Mouse (Mus musculus): Measurements from ENCODE around the gene Ihh. TPM values are rescaled to one million over a fixed set of nuclear protein-coding genes. Genes with fewer than 3 reads are reported as not detected.

Ihh gene
- polyA plus RNA-seq, 1 experiment from 2014 or later, result 0.20 TPM

GRCm38 (mm10) chr1:74949666-74950050 is 1.8 kb downstream of the Ihh start:
- Histone ChIP-seq H3K4me1 (ENCODE audit: control insufficient read depth, insufficient read depth, low read length) (peaks cover 9% of the 10 kb centered on the region), H3K36me3 (ENCODE audit: control insufficient read depth, insufficient read depth, low read length) (no peaks in the 10 kb centered on the region), H3K27me3 (replicated peaks; ENCODE audit: control insufficient read depth, insufficient read depth, low read length) (peaks cover 89% of the 10 kb centered on the region), H3K4me2 (ENCODE audit: low read length) (no peak overlapping the region), H3K9ac (ENCODE audit: low read length) (no peak overlapping the region), H3K9me3 (replicated peaks; ENCODE audit: control insufficient read depth, low read length) (no peaks in the 10 kb centered on the region), H3K27ac (ENCODE audit: low read depth, low read length) (no peak overlapping the region), H3K4me3 (ENCODE audit: low read depth, low read length) (no peak overlapping the region)
- WGBS, result 3% methylated on average over 24 of the region's 24 CpGs
- ATAC-seq, result no peak
- no peak for DNase-seq (ENCODE audit: low spot score)

- Histone ChIP-seq H3K9ac (ENCODE audit: low read length) (no peak overlapping the region), H3K4me2 (ENCODE audit: low read length) (peak overlapping the region; percentile 40; the same call in 1 of the 2 replicates), H3K36me3 (ENCODE audit: control insufficient read depth, insufficient read depth, low read length) (no peaks in the 10 kb centered on the region), H3K4me1 (ENCODE audit: control insufficient read depth, insufficient read depth, low read length) (peaks cover 9% of the 10 kb centered on the region), H3K4me3 (ENCODE audit: low read depth, low read length) (no peak overlapping the region), H3K27me3 (replicated peaks; ENCODE audit: control insufficient read depth, insufficient read depth, low read length) (peaks cover 87% of the 10 kb centered on the region), H3K9me3 (replicated peaks; ENCODE audit: control insufficient read depth, low read length) (no peaks in the 10 kb centered on the region), H3K27ac (ENCODE audit: low read depth, low read length) (no peak overlapping the region)
- ATAC-seq (peak; percentile 60), DNase-seq (ENCODE audit: low spot score) (peak; percentile 61)
- WGBS, result 1% methylated on average over 20 of the region's 20 CpGs
Measured at GRCm38 (mm10) chr1:74948784-74949665, 2.4 kb downstream of the Ihh start.

GRCm38 (mm10) chr1:74947986-74948670 is 3.3 kb downstream of the Ihh start:
- peak overlapping the region; percentile 18 for H3K9ac ChIP-seq (ENCODE audit: low read length)
- no peaks in the 10 kb centered on the region for H3K36me3 ChIP-seq (ENCODE audit: control insufficient read depth, insufficient read depth, low read length)
- H3K4me2 ChIP-seq (ENCODE audit: low read length), result peak overlapping the region; percentile 40
- WGBS, result 1% methylated on average over 41 of the region's 41 CpGs
- DNase-seq (ENCODE audit: low spot score), result no peak
- H3K4me1 ChIP-seq (ENCODE audit: control insufficient read depth, insufficient read depth, low read length), result peaks cover 9% of the 10 kb centered on the region
- peaks cover 81% of the 10 kb centered on the region for H3K27me3 ChIP-seq (replicated peaks; ENCODE audit: control insufficient read depth, insufficient read depth, low read length)
- H3K4me3 ChIP-seq (ENCODE audit: low read depth, low read length), result peak overlapping the region; percentile 24
- H3K27ac ChIP-seq (ENCODE audit: low read depth, low read length), result no peak overlapping the region
- H3K9me3 ChIP-seq (replicated peaks; ENCODE audit: control insufficient read depth, low read length), result no peaks in the 10 kb centered on the region
- no peak for ATAC-seq

- DNase-seq (ENCODE audit: low spot score) (no peak), ATAC-seq (no peak)
- H3K27me3 ChIP-seq (replicated peaks; ENCODE audit: control insufficient read depth, insufficient read depth, low read length), result peaks cover 18% of the 10 kb centered on the region
- H3K4me2 ChIP-seq (ENCODE audit: low read length), result no peak overlapping the region
- H3K9ac ChIP-seq (ENCODE audit: low read length), result no peak overlapping the region
- no peaks in the 10 kb centered on the region for H3K4me1 ChIP-seq (ENCODE audit: control insufficient read depth, insufficient read depth, low read length)
- H3K9me3 ChIP-seq (replicated peaks; ENCODE audit: control insufficient read depth, low read length), result no peaks in the 10 kb centered on the region
- 59% methylated on average over 12 of the region's 12 CpGs for WGBS
- H3K36me3 ChIP-seq (ENCODE audit: control insufficient read depth, insufficient read depth, low read length), result no peaks in the 10 kb centered on the region
- no peak overlapping the region for H3K27ac ChIP-seq (ENCODE audit: low read depth, low read length)
- H3K4me3 ChIP-seq (ENCODE audit: low read depth, low read length), result no peak overlapping the region
Measured at GRCm38 (mm10) chr1:74941651-74942360, 9.7 kb downstream of the Ihh start.

- DNase-seq (ENCODE audit: low spot score) (no peak), ATAC-seq (no peak)
- no peak overlapping the region for H3K27ac ChIP-seq (ENCODE audit: low read depth, low read length)
- H3K4me3 ChIP-seq (ENCODE audit: low read depth, low read length), result no peak overlapping the region
- WGBS, result 4% methylated on average over 3 of the region's 3 CpGs
- H3K9me3 ChIP-seq (replicated peaks; ENCODE audit: control insufficient read depth, low read length), result no peaks in the 10 kb centered on the region
- H3K9ac ChIP-seq (ENCODE audit: low read length), result no peak overlapping the region
- H3K36me3 ChIP-seq (ENCODE audit: control insufficient read depth, insufficient read depth, low read length), result no peaks in the 10 kb centered on the region
- peaks cover 8% of the 10 kb centered on the region; the same call in 1 of the 2 replicates for H3K27me3 ChIP-seq (replicated peaks; ENCODE audit: control insufficient read depth, insufficient read depth, low read length)
- no peaks in the 10 kb centered on the region for H3K4me1 ChIP-seq (ENCODE audit: control insufficient read depth, insufficient read depth, low read length)
- no peak overlapping the region for H3K4me2 ChIP-seq (ENCODE audit: low read length)
Measured at GRCm38 (mm10) chr1:74939762-74940161, 11.7 kb downstream of the Ihh start.

- ATAC-seq (no peak), DNase-seq (ENCODE audit: low spot score) (no peak)
- H3K4me3 ChIP-seq (ENCODE audit: low read depth, low read length), result no peak overlapping the region
- no peak overlapping the region for H3K9ac ChIP-seq (ENCODE audit: low read length)
- H3K27me3 ChIP-seq (replicated peaks; ENCODE audit: control insufficient read depth, insufficient read depth, low read length), result peaks cover 15% of the 10 kb centered on the region; the same call in 1 of the 2 replicates
- H3K4me2 ChIP-seq (ENCODE audit: low read length), result no peak overlapping the region
- no peaks in the 10 kb centered on the region for H3K4me1 ChIP-seq (ENCODE audit: control insufficient read depth, insufficient read depth, low read length)
- H3K36me3 ChIP-seq (ENCODE audit: control insufficient read depth, insufficient read depth, low read length), result no peaks in the 10 kb centered on the region
- 32% methylated on average over 12 of the region's 12 CpGs for WGBS
- H3K9me3 ChIP-seq (replicated peaks; ENCODE audit: control insufficient read depth, low read length), result no peaks in the 10 kb centered on the region
- H3K27ac ChIP-seq (ENCODE audit: low read depth, low read length), result no peak overlapping the region
Measured at GRCm38 (mm10) chr1:74936221-74936830, 15.1 kb downstream of the Ihh start.

GRCm38 (mm10) chr1:74935402-74935801 is 16.1 kb downstream of the Ihh start, which contains the start of gene Cfap65:
Gene Cfap65, minus strand, starts transcription at chr1:74935599.
- peak; percentile 84 for DNase-seq (ENCODE audit: low spot score)
- Histone ChIP-seq H3K27me3 (replicated peaks; ENCODE audit: control insufficient read depth, insufficient read depth, low read length) (peaks cover 15% of the 10 kb centered on the region; the same call in 1 of the 2 replicates), H3K27ac (ENCODE audit: low read depth, low read length) (no peak within 1 kb of the TSS), H3K4me2 (ENCODE audit: low read length) (peak within 1 kb of the TSS; percentile 50), H3K4me3 (ENCODE audit: low read depth, low read length) (peak within 1 kb of the TSS; percentile 24), H3K9ac (ENCODE audit: low read length) (peak within 1 kb of the TSS; percentile 36; the same call in 1 of the 2 replicates), H3K4me1 (ENCODE audit: control insufficient read depth, insufficient read depth, low read length) (no peaks in the 10 kb centered on the region), H3K36me3 (ENCODE audit: control insufficient read depth, insufficient read depth, low read length) (no peaks in the 10 kb centered on the region), H3K9me3 (replicated peaks; ENCODE audit: control insufficient read depth, low read length) (no peaks in the 10 kb centered on the region)
- ATAC-seq, result peak; percentile 66; the same call in 1 of the 2 replicates
- WGBS, result 1% methylated on average over 18 of the region's 18 CpGs

- H3K4me1 ChIP-seq (ENCODE audit: control insufficient read depth, insufficient read depth, low read length), result no peaks in the 10 kb centered on the region
- no peak overlapping the region for H3K27ac ChIP-seq (ENCODE audit: low read depth, low read length)
- WGBS, result 86% methylated on average over 9 of the region's 9 CpGs
Measured at GRCm38 (mm10) chr1:74927621-74928296, 23.7 kb downstream of the Ihh start.

More at GRCm38 (mm10) chr1:74927621-74928296, 23.7 kb downstream of the Ihh start:
- no peak for DNase-seq (ENCODE audit: low spot score)
- no peaks in the 10 kb centered on the region for H3K9me3 ChIP-seq (replicated peaks; ENCODE audit: control insufficient read depth, low read length)
- no peaks in the 10 kb centered on the region for H3K36me3 ChIP-seq (ENCODE audit: control insufficient read depth, insufficient read depth, low read length)
- H3K4me2 ChIP-seq (ENCODE audit: low read length), result no peak overlapping the region
- H3K9ac ChIP-seq (ENCODE audit: low read length), result no peak overlapping the region
- 0 out of 2 replicates have a peak, but pooled peaks cover 5% of the 10 kb centered on the region for H3K27me3 ChIP-seq (replicated peaks; ENCODE audit: control insufficient read depth, insufficient read depth, low read length)
- no peak overlapping the region for H3K4me3 ChIP-seq (ENCODE audit: low read depth, low read length)
- no peak for ATAC-seq
